Mouse (Mus musculus) layer of hippocampus, adult 9-11 months (tissue): ENCODE data around the gene C1qtnf1.

Experiments
- DNase-seq: peaks from one replicate; pipeline ENCODE4 v3.0.0; 2022

Gene C1qtnf1

DNA sequence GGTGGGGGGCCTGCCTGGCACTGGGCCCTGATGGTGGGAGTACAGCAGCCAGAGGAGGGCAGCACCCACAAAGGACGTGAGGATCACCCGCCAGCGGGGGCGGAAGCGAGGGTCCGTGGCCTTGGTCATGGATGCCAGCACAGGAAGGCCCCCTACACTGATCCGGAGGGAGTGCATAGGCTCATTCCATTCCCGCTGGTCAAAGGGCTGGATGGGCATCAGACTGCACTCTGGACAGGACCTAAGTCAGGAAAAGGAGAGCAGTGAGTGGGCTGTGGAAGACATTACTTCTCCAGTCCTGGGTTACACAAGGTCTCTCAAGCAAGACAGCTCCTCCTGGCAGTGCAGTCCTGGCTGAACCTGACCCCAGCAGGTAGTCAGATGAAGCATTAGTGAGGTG lies 16.7 kb upstream of the C1qtnf1 start:
- DNase-seq: no peak

DNA sequence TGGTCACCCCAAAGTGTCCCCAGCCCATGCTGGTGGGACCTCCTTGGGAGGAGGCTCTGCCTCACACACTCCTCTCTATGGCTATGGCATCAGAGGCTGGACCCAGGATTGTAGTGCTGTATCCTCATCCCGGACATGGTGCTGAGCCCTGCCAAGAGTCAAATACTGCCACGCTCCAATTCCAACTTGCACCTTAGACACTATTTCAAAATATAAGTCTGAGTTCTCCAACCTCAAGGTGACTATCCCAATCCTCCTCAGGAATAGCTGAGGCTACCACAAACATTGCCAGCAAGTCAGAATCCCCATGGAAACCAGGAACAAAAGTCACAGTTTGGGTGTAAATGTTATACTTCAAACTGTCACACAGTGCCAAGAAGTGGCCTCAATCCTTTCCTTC lies 15.4 kb upstream of the C1qtnf1 start:
- no peak for DNase-seq

DNA sequence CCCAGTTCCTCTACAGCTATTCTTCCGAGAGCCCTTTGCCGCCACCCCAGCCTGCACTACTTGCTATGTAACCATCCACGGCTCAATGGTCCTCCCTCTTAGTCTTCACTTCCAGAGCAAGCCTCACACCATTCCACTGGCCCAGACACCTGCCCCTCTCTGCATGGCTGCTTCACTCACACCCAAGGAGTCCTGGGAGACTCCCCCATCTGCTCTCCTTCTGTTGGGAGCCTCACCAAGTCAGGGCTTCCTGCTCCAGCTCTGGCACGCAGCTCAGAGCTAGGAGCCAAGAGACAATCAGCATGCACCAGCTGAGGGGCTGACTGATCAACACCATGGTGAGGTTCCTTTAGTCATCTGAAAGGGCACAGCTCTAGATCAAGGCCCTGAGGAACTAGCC lies 14.9 kb upstream of the C1qtnf1 start:
- no peak for DNase-seq

DNA sequence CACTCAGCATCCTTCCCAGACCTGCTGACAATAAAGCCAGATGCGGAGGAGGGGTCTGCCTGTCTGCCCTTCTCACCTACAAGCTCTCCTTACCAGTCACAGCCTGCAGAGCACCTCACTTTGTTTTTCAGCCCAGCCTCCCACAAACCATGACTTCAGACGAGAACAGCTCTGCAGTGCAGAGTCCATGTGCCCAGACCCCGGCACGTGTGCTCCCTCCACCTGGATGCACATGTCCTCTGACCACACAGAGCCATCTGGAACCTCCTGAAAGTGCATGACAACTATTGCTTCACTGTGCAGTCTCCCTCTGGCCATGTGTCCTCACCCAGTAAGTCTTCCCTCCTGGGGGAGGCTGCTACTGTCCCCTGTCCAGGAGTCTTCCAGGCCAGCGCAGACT lies 13.7 kb upstream of the C1qtnf1 start:
- no peak for DNase-seq

DNA sequence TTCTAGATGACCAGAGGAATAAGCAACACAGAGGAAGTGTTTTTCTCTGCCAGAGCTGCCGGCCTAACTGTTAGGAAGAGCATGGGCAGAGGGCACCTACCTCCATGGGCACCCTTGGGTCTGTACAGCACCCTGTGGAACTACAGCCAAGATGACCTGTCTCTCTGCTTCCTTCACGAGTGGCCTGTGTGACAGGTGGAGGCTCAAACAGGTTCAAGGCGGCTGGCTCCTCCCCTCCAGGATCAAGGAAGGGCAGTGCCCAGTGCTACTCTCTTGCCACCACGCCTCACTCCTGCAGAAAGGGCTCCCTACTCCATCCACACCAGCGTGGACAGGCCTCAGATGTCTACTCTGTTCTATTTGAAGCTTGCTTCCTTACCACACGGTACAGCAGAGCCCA lies 12.4 kb upstream of the C1qtnf1 start:
- DNase-seq: no peak

DNA sequence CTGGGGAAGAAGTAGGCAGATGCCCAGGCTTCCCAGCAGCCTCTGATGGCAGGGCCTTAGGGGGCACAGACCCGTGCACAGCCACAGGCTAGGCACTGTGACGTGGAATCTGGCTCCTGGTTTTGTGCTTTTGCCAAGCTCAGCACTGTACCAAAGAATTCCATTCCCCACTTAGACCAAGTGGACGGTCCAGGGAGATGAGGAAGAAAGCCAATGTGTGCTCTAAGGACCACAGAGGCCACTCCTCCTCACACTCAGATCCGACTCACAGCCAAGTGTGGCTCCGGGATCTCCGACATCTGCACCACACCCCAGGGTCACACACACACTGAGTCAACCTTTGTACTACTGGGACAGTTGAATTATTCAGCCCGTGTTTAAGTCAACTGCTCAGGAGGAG lies 12.0 kb upstream of the C1qtnf1 start:
- no peak for DNase-seq

DNA sequence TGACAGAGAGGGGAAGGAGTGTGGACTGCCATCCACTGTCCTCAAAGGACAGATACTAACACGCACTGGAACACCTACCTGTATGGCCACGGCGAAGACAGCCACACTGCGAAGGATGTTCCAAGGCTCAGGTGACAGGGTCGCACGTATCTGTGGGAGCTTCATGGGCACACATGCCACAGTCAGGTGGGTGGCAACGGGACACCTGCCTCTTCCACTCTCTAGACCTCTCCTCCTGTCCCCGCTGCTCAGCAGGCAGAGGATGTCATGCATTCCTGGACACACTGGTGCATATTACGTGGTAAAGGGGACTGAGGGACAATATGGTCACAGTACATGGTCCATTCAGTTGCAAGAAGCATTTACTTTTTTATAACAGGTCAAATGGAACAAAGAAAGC lies 10.5 kb upstream of the C1qtnf1 start:
- no peak for DNase-seq

DNA sequence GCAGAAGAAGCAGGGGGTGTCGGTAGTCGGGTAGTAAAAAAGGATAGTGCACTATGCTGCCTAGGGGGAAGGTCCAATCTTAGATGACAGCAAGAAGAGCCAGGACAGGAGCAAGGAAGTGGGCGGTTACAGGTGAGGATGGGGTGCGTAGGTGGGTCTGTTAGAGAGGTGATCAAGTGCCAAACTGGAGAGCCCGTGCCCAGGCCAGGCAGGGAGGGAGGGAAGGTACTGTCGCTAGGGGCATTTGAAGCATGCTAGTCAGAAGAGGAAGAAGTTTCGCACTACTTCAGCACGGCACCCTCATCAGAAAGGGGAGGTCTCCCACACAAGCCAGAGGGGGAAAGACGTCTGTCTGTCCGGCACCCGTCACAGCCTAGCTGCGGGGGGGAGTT lies 9.6 kb upstream of the C1qtnf1 start:
- DNase-seq: peak; percentile 47

DNA sequence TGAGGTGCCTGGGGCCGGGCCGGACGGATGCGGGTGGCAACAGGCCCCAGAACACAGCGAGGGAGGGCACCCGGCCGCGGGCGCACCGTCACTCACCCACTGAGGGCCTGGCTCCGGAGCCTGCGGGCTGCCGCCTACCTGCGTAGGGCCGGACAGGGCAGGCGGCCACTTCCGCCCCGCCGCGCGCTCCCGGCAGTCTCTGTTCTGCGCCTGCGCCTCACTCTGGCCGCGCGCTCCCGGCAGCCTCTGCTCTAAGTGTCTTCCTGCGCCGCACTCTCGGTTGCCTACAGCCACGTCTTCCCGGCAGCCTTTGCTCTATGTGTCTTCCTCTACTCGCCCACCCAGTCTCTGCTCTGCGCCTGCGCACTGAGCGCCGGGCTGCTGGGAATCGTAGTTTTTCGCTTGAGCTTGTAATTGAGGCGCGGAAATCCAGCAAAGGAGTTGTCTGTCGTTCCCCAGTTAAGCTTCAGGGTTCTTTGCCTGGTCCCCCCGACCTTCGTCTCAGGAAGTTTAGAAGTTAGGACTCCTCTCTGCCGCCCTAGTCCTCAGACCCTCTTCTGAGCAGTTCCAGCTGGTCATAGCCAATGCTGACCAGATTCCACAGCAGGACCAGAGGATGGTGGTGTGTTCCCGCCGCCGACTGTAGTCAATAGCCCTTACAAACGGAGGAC lies 9.0 kb upstream of the C1qtnf1 start, which contains the start of gene Cant1:
Gene Cant1, minus strand, starts transcription at position 253 of the 671 bp plus-strand sequence.
- peak; percentile 100 for DNase-seq

DNA sequence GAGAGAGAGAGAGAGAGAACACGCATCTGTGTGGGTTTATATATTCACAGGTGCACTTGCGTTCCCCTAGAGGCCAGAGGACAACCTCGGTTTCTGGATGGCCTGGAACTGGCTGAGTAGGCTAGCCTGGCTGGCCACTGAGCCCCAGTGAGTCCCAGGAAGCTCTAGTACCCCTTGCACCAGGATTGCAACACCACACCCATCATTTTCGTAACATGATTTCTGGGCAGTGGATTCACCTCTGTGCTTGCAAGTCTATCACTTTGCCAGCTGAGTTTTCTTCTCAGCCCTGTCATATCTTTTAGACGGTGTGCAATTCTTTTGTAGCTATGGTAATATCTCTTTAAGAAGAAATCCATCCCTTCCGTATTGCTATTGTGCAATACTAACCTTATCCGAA lies 7.7 kb upstream of the C1qtnf1 start:
- no peak for DNase-seq

DNA sequence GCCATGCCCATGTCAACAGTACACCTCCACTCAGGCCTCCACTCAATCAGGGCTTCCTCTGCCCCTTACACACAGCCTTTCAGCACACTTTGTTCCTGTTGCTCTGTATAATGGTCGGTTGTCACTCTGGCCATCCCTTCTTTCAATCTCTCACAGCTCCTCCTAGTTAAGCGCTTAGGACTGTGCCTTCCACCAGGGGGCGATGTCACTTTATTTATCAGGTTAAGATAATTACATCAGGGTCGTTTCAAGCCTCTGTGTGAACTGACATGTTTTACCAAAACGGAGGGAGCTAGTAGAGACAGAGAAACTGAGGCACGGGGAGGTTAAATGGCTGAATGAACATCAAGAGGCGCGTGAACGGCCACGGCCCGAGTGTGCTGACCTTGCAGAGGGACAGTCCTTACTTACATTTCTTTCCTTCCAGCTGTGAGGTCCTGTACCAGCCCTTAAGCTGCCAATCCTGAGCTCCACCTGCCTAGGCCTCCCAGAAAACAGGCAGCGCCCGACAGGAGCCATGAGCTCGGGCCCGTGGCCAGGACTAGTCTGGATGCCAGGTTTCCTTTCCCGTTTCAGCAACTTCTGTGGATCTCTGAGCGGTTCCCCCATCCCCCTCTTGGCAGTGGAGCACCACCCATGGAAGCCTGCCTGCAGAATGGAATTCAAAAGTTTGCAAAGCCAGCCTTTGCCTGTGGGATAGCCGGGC lies 4.6 kb upstream of the C1qtnf1 start:
- peak; percentile 79 for DNase-seq

DNA sequence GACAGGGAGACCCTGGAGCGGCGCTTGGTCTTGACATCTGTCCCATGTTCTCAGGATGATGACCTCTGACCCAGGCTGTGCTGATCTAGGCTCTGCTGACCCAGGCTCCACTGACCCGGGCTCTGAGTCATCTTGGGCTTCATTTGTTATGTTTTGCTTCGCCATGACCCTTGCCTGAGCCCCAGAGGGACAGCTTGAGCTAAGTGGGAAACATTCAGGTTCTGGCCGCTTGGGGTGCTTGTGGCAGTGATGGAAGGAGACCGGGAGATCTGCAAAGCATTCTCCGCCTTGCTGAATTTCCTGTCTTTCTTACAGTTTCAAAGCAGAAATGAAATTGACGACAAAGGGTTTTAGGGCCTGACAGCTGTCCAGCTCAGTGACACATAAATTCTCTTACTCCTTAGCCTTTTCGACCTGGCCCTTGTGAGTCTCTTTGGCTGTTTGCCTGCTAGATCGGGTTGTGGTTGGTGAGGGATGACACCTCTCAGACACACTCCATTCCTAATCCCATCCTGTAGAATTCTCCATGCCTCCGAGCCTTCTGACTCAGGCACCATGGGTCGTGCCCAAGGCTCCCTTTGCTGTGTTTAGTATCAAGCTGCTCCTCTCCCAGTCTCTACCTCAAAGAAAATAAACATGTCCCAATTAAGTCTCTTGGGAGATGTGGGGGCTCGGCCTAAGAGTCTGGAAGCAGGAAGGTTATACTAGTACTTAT lies 3.2 kb upstream of the C1qtnf1 start:
- no peak for DNase-seq

DNA sequence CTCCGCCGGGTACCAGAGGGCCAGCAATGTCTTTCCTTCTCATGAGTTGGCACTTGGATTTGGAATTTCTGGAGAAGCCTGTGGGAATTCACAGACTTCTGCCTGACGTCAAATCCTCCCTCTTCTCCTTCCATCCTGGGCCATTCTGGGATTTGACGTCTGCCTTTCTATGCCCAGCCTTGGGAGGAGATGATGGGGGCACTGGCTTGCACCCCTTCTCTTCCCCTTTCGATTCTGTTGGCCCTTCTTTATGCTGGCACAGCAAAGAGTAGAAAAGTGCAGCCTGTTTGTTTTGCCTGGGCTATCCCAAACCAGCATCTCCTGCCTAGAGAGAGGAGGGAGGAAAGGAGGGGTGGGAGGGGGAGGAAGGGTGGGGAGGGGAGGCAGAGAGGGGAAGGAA lies 1.2 kb upstream of the C1qtnf1 start:
- DNase-seq: no peak

DNA sequence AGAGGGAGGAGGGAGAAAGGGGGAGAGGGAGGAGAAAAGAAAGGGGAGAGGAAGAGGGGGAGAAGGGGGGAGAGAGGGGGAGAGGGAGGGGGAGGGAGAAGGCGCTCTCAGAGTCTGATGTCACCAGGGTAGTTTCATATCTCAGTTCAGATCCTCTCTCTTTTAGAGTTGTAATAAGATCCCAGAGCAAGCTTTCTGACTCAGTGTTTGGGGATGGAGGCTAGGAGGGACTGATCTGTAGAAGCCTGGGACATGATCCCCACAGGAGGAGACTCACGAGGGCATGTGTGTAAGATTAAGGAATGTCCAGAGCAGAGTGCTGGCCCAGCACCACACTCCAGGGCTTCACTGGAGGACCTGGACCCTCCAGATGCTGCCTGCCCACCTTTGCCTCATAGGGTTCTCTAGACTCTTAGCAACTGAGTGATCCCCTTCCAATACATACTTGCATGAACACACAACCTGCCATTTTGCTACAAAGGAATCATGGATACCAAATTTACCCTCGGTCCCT lies 680 bp upstream of the C1qtnf1 start:
- no peak for DNase-seq

DNA sequence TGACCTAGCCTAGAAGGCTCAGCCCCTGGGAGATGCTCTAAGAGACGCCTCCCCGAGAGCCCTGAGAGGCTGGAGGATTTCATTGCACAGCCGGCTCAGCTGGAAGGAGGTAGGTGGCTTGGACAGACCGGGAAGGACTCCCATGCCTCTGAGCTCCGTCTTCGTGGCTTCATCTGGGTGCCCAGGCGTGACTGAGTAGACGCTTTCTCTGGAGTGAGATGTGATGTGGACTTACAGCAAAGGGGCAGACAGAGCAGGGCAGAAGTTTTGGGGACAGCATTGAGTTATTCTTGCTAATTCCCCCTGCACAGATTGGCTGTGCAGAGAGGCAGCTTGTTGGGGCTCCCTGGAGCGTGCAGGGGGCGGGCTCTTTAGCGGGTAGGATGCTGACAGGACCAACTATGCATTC lies 461 bp downstream of the C1qtnf1 start:
- DNase-seq: no peak

DNA sequence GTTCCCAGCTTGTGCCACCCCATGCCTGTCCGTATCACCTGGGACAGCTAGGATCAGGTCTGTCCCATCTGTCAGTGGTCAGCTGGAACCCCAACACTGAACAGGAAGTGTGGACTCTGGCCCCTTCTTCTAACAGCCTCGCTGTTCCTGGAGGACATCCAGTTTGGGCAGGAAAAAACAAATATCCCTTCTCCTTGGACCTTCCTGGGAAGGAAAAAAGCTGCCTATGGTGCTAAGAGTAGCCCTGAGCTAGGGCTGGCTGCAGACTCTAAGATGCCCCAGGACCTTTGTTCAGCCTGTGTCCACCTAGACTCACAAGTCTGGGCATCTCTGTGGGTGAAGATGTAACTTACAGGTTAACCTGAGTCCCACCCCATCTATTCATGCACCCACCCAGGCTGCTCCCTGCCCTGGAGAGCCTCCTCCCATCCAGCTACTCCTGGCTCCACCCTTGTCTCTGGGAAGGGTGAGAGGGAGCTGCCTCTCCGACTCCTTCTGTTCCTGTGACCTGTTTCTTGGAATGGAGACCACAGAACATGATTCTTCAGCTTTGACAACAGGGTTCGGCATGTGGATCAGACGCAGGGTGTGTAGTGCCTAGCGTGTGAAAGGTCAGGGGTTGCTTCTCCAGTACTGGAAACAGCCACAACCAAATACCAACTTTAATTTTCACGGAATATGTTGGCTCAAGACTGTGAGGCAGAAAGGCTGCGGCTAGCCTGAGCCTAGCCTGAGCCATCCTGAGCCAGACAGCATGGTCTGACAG lies 1.1 kb downstream of the C1qtnf1 start:
- no peak for DNase-seq

DNA sequence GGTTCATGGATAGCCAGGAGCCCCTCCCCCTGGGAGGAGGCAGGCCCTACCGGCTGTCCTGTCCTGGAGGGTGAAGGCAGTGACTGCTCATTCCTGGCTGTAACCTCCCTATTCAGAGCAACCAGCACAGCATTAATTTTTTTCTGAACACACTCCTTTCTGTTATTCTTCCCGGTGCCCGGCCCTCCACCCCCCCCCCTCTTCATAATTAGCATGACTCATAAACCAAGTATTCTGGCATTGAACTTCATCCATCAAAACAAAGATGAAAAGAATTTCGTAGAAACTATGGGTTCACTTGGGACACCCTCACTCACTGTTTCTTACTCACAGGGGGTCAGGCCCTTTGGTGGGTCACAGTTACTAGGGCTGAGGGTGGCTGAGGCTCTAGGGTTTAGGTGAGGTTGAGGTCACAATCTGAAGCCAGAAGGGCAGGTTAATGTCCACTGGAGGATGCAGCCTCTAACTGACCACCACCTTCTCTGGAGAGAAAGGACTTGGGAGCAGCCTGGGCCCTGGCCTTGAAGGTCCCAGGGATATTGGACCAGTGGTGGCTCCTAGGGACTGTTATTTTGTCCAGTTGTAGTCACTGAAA lies 2.4 kb downstream of the C1qtnf1 start:
- no peak for DNase-seq

DNA sequence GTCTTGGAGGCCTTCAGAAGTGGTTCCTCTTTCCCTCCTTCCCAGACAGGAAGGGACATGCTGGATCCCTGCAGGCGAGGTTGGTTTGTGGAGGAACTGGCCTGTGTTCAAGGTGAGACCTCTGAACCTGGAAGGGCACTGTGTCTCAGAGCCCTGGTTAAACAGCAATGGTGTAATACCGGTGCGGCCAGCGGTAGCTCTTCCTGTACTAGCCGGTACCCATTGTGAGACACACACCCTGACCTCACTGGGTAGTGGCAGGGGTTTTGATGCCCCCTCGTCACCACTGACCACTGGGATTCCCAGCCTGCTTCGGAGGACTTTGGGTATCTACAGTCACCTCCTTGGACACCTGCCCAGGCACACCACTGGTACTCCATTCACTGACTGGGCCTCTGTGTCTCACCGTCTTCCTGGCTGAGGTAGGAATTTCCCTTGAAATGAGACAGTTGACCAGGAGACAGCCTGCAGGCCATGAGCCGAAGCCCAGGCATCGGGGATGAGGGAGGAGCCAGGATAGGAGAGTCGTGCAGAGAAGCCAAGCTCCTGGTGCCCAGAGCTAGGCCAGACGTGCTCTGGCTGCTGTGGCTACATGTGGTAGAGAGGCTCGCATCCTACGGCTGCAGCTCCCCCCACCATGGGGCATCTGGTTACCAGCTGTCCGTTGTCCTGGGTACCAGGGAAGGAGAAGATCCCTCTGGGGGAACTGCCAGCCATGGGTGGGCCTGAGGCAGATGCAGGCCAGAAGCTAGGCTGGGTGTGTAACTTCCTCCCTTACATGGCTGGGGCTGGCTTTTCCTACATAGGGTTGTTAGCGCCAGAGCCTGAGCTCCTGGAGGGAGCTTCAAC lies 3.3 kb downstream of the C1qtnf1 start:
- no peak for DNase-seq

DNA sequence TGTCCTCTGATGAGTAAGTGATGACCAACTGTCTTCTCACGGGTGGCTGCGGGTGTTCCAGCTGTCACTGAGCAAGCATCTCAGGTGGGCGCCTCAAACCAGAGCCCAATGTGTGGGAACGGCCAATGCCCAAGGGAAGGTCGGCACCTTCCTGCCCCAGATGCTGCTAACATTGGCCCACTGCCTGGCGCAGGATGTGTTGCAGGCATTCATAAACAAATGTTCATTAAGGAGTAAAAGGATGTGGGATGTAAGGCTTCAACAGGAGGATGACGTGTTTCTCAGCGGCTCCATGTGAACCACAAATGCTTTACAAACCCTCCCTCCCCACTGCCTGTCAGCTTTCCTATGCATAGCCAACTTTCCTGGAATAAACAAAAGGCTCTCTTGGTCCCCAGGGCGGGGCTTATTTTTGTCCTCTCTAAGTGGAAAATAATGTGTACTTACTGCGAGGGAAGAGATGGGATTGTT lies 5.4 kb downstream of the C1qtnf1 start:
- no peak for DNase-seq

DNA sequence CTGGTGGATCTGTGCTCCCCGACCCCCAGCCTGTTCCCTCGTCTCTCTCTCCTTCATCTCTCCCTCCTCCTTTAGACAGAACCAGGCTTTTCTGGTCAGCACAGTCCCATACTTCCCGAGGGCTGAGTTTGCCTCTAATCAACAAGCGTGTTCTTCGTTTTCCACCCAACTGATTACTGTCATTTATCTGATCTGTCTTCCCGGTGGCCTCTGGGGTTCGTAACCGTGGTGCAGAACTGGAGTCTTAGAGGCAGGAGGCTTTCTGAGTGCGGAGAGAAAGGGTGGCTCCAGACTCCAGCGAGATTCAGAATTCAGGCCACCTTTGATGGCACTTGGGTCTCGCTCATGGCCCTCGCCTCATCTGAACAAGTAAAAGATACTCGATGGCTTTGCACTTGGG lies 6.1 kb downstream of the C1qtnf1 start:
- DNase-seq: no peak

DNA sequence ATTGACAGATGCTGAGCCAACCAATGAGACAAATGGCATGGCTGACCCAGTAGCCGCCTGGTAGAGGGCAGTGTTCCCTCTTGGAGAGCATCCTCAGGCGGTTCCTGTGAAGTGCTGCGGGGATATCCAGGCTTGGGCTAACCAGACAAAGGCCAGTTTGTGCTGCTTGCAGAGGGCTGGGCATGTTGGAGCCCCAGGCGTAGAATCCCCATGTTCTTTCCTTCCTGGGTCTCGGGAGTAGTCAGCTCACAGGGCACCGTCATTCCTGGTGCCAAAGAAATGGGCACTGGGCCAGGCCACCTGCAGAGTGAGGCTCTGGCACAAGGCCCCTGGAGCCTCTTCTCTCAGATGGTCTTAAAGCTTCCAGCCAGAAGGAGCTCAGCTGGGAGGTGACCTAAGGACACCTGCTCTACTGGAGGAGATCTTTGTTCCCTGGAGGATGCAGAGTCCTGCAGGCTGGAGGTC lies 8.5 kb downstream of the C1qtnf1 start:
- peak; percentile 50 for DNase-seq
